Mouse (Mus musculus) lung, postnatal 0 days (tissue): ENCODE measurements at regions not wholly inside any gene's neighbourhood (a gene's known extent, or its start where the extent isn't known, plus 50 kb on each side); places are given as distances from the start of the nearest gene placed in this dataset.

ENCODE experiments used
- CTCF ChIP-seq: IDR thresholded peaks from 2 replicates; pipeline ENCODE4 v1.5.1; 2016; ENCODE audit warnings: antibody characterized with exemption, mild to moderate bottlenecking
- EP300 ChIP-seq: IDR thresholded peaks from 2 replicates; pipeline ENCODE4 v1.6.1; 2016; ENCODE audit warnings: antibody characterized with exemption, mild to moderate bottlenecking, control low read depth

- TF ChIP-seq CTCF (no peak), EP300 (no peak)
These were observed 275.5 kb downstream of the Tbc1d1 start for GRCm38 (mm10) chr5:64431624-64432023.
